Mouse (Mus musculus) CD8-positive naive resting alpha-beta T cell, adult 2 months (primary cell): ENCODE measurements around the gene Rhcg.

Experiments
- DNase-seq, 2 experiments: peaks; one replicate each; pipeline ENCODE4 v3.0.0; 2022; ENCODE audit warnings: low read depth in 2 of 2, low spot score in 2 of 2

Rhcg gene

GRCm38 (mm10) chr7:79555368-79556034 is 62.0 kb downstream of the Rhcg start:
- no peak for DNase-seq

GRCm38 (mm10) chr7:79552702-79553101 is 64.8 kb downstream of the Rhcg start:
- DNase-seq, result no peak

- DNase-seq, result no peak
Measured at GRCm38 (mm10) chr7:79548893-79549555, 68.4 kb downstream of the Rhcg start.

DNA sequence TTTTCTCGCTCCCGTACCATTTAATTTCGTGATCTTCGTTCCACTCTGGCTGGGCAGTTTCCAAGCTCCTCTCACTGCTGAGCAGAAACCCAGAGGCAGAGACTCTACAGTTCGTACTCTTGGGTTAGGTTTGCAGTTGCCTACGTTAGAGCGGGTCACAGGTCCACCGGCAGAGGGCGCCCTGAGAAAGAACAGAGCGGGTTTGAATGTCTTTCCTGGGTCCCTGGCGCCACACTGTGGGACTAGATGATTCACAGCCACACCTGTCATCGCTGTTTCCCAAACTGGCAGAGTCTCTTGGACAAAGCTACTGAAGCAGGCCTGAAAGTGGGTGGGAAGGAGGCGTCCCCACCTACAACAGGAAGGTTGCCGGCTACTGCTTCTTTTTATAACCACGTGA is 70.4 kb downstream of the Rhcg start:
- peak; percentile 42 to 54 for DNase-seq

DNA sequence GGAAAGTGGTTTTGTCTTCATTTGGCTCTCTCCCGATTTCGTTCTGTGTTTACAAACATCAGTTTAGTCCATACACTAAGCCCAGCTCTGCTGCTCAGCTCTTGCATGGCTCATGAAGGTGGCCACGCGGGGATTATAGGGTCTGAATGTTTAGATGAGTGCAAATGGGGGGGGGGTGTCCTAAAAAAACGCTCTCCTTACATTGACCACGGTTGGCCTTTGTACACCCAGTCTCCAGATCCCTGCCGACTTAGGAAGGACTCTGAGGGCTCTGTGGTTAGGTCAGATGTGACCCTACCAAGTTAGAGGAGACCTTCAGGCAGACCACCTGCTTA is 72.4 kb downstream of the Rhcg start:
- no peak for DNase-seq

- DNase-seq, result no peak
Measured at GRCm38 (mm10) chr7:79544281-79545065, 73.0 kb downstream of the Rhcg start.
